Mouse (Mus musculus): ENCODE data around the gene 4930524N10Rik. TPM values are rescaled to one million over a fixed set of nuclear protein-coding genes. Genes with fewer than 3 reads are reported as not detected.

The 4930524N10Rik gene
- not detected in 2 replicates for total RNA-seq (2014; fragmentation: Nextera tagmentation)
- not detected in 2 replicates for total RNA-seq (2017)

DNA sequence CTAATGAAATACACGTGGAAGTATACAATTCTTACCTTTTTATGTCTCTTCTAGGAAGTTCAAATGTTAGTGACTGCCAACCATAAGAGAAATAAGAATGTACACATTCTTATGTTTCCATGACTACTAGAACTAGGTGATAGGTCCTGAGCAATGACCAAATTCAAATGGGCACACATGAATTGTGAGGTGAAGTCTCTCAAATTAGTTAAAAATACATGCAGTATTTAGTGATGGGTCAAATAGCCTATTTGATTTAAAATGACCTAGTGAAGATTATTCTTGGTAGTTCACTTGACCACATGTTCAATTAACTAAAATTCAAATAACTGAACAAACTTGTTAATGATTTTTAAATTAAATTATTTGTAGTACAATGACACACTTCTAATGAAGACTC is at the start of gene 4930524N10Rik:
4930524N10Rik (minus strand) TSS at position 101 of the 400 bp plus-strand sequence.
- ATAC-seq (replicated peaks; ENCODE audit: low FRiP score, low TSS enrichment, poor library complexity, severe bottlenecking) = no peak

DNA sequence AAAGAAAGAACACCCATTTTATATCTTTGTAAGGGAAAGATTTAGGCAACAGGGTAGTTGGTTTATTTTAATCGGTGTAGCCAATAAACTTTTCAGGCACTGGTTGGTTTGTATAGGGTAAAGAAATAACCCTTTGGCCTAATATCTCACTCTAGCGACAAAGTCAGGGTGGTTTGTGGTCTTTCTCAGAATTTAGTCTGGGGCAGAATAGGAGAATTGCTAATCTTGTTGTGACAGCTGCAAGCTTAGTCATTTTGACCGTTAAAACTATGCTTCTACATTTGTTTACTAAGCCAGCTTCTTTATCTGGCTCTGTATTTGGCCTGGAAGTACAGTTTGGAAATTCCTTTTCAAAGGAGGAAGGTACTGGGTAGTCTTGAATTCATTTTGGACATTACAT is 6.8 kb upstream of the 4930524N10Rik start:
- no peak for ATAC-seq (replicated peaks; ENCODE audit: low FRiP score, low TSS enrichment, poor library complexity, severe bottlenecking)

GRCm38 (mm10) chrX:154349302-154350041 is 6.3 kb upstream of the 4930524N10Rik start:
- no peak for ATAC-seq (replicated peaks; ENCODE audit: low FRiP score, low TSS enrichment, poor library complexity, severe bottlenecking)

GRCm38 (mm10) chrX:154347933-154348332 is 4.7 kb upstream of the 4930524N10Rik start:
- ATAC-seq (replicated peaks; ENCODE audit: low FRiP score, low TSS enrichment, poor library complexity, severe bottlenecking) = no peak

Other genes with a start within 250 kb of the 4930524N10Rik start
- not detected in 2 replicates for gene Gm15140, start 222.7 kb downstream of the 4930524N10Rik start, total RNA-seq (2014; fragmentation: Nextera tagmentation)
- not detected in 2 replicates for gene Gm15140, start 222.7 kb downstream of the 4930524N10Rik start, total RNA-seq (2017)
- not detected in 2 replicates for gene Samt4, start 138.6 kb upstream of the 4930524N10Rik start, total RNA-seq (2014; fragmentation: Nextera tagmentation)
- not detected in 2 replicates for gene Samt4, start 138.6 kb upstream of the 4930524N10Rik start, total RNA-seq (2017)
- not detected in 2 replicates for gene Samt2, start 236.0 kb upstream of the 4930524N10Rik start, total RNA-seq (2014; fragmentation: Nextera tagmentation)
- gene Samt2, start 236.0 kb upstream of the 4930524N10Rik start, total RNA-seq (2017) = not detected in 2 replicates

Measured in megakaryocyte-erythroid progenitor cell, adult 5-6 weeks (primary cell).